Mouse (Mus musculus) retina, embryonic 14.5 days (tissue): ENCODE data around the gene Zfp654.

ENCODE experiments used
- DNase-seq: peaks from one replicate; pipeline ENCODE4 v3.0.0-alpha.2; 2015; ENCODE audit warnings: low spot score

Gene Zfp654

GRCm38 (mm10) chr16:64852891-64853290, 1.4 kb upstream of the Zfp654 start:
- DNase-seq = no peak

DNA sequence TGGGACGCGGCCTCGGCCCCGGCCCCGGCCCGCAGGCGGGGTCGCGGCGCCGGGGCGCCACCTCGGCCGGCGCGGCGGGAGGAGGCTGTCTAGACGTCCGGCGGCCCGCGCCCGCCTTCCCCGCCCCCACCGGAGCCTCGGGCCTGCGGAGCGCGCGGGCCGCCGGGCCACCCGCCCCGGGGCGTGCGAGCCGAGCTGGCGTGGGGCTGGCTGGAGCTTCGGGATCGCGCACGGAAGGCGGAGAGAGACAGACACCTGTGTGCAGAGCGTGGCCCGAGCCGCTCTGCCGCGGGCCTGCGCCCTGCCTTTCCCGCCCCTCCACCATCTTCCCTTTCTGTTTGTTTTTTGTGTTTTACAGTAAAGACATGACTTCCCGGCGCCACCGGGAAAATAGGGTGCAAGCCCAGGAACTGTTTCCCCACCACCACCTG, 1.0 kb upstream of the Zfp654 start:
- DNase-seq = peak; percentile 46

- DNase-seq = no peak
Observed at GRCm38 (mm10) chr16:64851085-64851562, 328 bp downstream of the Zfp654 start.

GRCm38 (mm10) chr16:64850287-64851084, 966 bp downstream of the Zfp654 start:
- DNase-seq = peak; percentile 59

DNA sequence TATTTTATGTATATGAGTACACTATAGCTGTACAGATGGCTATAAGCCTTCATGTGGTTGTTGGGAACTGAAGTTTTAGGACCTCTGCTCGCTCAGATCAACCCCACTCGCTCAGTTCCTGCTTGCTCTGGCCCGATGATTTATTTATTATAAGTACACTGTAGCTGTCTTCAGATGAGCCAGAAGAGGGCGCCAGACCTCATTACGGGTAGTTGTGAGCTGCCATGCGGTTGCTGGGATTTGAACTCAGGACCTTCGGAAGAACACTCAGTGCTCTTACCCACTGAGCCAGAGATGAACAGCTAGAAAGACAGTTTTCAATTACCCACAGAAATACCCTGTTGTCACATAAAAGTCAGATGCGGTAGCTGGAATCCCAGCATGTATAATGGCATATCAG, 5.5 kb downstream of the Zfp654 start:
- peak; percentile 13 for DNase-seq

- no peak for DNase-seq
Observed at GRCm38 (mm10) chr16:64842374-64842729, 9.1 kb downstream of the Zfp654 start.

GRCm38 (mm10) chr16:64841481-64842373, 9.7 kb downstream of the Zfp654 start:
- no peak for DNase-seq

DNA sequence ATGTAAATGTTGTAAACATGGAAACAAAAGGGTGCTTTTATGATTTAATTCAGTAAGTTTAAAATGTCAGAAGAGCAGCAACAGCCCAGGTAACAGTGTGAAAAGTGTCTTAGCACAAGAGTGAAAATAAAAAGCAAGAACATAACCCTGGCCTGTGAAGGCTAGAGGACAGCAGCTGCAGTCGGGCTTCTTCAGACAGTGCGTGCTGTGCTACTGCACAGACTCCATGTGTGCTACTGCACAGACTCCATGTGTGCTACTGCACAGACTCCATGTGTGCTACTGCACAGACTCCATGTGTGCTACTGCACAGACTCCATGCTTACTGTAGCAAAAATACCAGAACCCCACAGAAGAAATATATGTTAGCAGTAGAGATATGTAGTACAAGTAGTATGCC, 14.7 kb downstream of the Zfp654 start:
- DNase-seq = no peak

DNA sequence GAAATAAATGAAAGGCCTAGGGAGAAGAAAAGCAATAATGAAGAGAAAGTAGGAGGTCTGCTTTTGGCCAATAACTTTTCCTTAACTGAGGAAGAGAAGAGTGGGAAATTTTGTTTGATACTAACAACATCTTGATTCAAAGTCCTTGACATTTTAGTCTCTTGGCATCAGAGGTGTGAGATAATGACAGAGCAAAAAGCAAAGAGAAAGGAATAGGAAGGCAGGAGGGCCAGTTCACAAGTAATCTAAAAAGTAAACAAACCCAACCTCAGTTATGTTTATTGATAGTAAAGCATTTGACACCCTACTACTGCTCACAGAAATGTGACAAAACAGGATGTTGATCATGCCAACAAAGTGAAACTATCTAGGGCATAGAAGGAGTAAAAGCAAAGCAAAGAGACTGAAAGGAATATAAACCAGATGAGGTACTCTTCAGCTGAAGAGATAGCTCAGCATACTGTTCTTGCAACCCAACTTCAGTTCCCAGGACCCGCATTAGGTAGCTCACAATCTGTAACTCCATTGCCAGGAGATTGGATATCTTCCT, 15.4 kb downstream of the Zfp654 start:
- no peak for DNase-seq

- DNase-seq = no peak
Observed at GRCm38 (mm10) chr16:64830291-64830690, 21.2 kb downstream of the Zfp654 start.

GRCm38 (mm10) chr16:64824474-64824873, 27.0 kb downstream of the Zfp654 start:
- DNase-seq = no peak

GRCm38 (mm10) chr16:64823890-64824289, 27.6 kb downstream of the Zfp654 start:
- no peak for DNase-seq

GRCm38 (mm10) chr16:64817094-64817765, 34.2 kb downstream of the Zfp654 start:
- DNase-seq = no peak

- DNase-seq = no peak
Observed at GRCm38 (mm10) chr16:64803041-64803440, 48.4 kb downstream of the Zfp654 start.

DNA sequence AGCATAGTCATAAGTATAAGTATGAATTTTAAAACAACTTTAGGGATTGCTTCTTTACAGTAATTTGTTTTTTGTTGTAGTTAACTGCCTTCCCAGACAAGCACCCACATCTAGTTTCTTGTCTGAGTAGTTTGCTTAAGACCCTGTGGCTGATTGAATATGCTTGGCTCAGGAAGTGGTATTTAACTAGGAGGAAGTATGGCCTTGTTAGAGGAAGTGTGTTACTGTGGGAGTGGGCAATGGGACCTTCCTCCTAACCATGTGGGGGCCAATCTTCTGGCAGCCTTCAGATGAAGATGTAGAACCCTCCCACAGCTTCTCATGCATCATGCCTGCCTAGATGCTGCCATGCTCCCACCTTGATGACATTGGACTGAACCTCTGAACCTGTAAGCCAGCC, 49.8 kb downstream of the Zfp654 start:
- no peak for DNase-seq

DNA sequence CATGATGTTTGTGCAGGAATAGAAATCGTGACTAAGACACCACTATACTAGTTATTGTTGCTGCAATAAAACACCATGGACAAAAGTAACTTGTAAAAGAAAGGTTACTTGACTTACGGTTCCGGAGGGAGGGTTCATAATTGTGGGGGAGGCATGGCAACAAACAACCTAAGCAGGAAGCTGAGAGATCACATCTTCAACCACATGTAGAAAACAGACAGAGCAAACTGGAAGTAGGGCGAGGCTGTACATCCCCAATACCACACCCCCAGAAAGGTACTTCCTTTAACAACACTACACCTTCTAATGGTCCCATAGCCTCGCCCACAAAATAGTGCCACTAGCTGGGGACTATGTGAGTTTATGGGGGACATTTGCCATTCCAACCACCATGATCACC, 51.1 kb downstream of the Zfp654 start:
- no peak for DNase-seq

- no peak for DNase-seq
Observed at GRCm38 (mm10) chr16:64794802-64795201, 56.6 kb downstream of the Zfp654 start.

DNA sequence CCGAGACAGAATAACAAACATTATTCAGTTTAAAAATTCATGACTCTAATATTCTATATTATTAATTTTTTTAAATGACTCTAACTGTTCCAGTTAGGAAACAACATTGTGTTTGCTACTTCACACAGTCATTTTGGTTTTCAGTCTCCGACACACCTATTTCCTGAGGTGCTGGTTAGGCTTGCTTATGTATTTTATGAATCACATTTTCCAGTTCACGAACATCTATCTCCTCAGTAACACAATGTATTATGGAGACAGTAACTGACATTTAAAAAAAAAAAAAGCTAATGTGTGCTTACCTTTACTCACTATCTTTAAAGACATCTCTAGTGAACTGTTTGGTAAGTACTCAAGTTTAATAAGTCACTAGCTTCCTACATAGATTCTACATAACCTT, 61.7 kb downstream of the Zfp654 start:
- DNase-seq = no peak

GRCm38 (mm10) chr16:64775516-64775915, 75.9 kb downstream of the Zfp654 start:
- no peak for DNase-seq

DNA sequence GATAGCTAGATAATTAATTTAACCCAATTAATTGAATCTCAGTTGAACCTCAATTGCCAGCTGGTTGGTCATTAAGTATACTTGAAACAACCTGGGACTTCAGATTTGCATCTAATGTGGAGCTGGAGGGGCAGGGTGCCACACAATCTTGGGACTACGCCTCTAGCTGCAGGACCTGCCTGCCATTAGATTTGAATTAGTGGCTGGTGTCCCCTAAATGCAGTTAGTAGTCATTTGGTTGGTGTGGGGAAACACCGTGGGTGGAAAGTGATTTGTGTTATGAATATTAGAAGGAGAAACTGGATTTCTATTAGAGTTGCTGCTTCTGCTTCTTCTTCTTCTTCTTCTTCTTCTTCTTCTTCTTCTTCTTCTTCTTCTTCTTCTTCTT, 80.0 kb downstream of the Zfp654 start:
- no peak for DNase-seq

- peak; percentile 91 for DNase-seq
Observed at GRCm38 (mm10) chr16:64770521-64771430, 80.7 kb downstream of the Zfp654 start, which contains the start of gene 4930453N24Rik. Gene 4930453N24Rik, minus strand, starts transcription at chr16:64771161.
